Mouse (Mus musculus) heart, embryonic 13.5 days (tissue): Measurements from ENCODE around the gene P3h2. TPM values are rescaled to one million over a fixed set of nuclear protein-coding genes. Genes with fewer than 3 reads are reported as not detected.

ENCODE experiments used
- ATAC-seq: fragments of 200-750 bp; cut with Nextera tagmentation; 2 replicates; pipeline ENCODE4 v1.8.0; 2017; ENCODE audit warnings: moderate TSS enrichment; ENCODE audit not compliant: insufficient number of reproducible peaks, low FRiP score, low TSS enrichment; ENCODE audit errors: extremely low read depth
- H3K27ac ChIP-seq: fragments of 300-500 bp; sonication (generic); replicated peaks from 2 replicates; pipeline ENCODE4 v1.5.1; 2015; ENCODE audit warnings: moderate library complexity, mild to moderate bottlenecking, inconsistent platforms
- H3K27me3 ChIP-seq: fragments of 300-500 bp; sonication (generic); replicated peaks from 2 replicates; pipeline ENCODE4 v1.6.1; 2015; ENCODE audit warnings: mild to moderate bottlenecking, inconsistent platforms
- H3K36me3 ChIP-seq: fragments of 300-500 bp; sonication (generic); 2 replicates; pipeline ENCODE4 v1.6.1; 2015; ENCODE audit warnings: mild to moderate bottlenecking, inconsistent platforms
- H3K4me1 ChIP-seq: fragments of 300-500 bp; sonication (generic); 2 replicates; pipeline ENCODE4 v1.6.1; 2015; ENCODE audit warnings: inconsistent platforms
- H3K4me2 ChIP-seq: fragments of 300-500 bp; sonication (generic); 2 replicates; pipeline ENCODE4 v1.6.1; 2015; ENCODE audit warnings: inconsistent platforms, mild to moderate bottlenecking, moderate library complexity
- H3K4me3 ChIP-seq: fragments of 300-500 bp; sonication (generic); 2 replicates; pipeline ENCODE4 v1.5.1; 2015; ENCODE audit warnings: moderate library complexity, mild to moderate bottlenecking, inconsistent platforms
- H3K9ac ChIP-seq: fragments of 300-500 bp; sonication (generic); 2 replicates; pipeline ENCODE4 v1.6.1; 2015; ENCODE audit warnings: inconsistent platforms, mild to moderate bottlenecking, moderate library complexity
- H3K9me3 ChIP-seq: fragments of 300-500 bp; sonication (generic); 2 replicates; pipeline ENCODE4 v1.6.1; 2016; ENCODE audit warnings: inconsistent platforms
- WGBS: fragments of 180-500 bp; shearing (Covaris S2); methylation state at CpG from one replicate; pipeline ENCODE4 v1.1.7; 2015; ENCODE audit warnings: mixed read lengths; 5-methylcytosine and 5-hydroxymethylcytosine counted together
- polyA plus RNA-seq: library from polyadenylated mRNA; unstranded; fragments of >200 nt; fragmentation: Nextera tagmentation; extraction: Ambion mirVana; gene quantifications from 2 replicates; pipeline ENCODE4 v1.2.1, GENCODE M21; 2015

The P3h2 gene
- polyA plus RNA-seq, 1 experiment from 2014 or later = 7.0 TPM

DNA sequence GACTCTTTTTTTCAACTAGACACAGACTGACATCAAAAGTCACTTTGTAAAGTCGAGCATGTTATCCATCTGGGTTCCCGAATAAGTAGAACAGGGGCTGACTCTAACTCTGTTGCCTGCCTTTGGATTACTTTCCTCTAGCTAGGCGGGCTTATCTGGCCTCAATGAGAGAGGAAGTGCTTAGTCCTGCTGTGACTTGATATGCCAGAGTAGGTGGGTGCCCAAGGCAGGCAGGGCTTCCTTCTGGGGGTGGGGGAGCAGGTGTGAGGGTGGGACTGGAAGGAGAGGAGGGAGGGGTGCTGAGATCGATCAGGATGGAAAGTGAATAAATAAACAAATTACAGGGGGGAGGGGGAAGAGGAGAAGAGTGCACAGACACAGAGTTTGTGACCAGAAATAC lies 11.7 kb downstream of the P3h2 start:
- no peak for ATAC-seq
- Histone ChIP-seq H3K4me2 (no peak overlapping the region), H3K27ac (no peak overlapping the region), H3K4me3 (no peak overlapping the region), H3K27me3 (no peaks in the 10 kb centered on the region), H3K36me3 (peaks cover 6% of the 10 kb centered on the region; the same call in 1 of the 2 replicates), H3K4me1 (peaks cover 32% of the 10 kb centered on the region), H3K9me3 (no peaks in the 10 kb centered on the region), H3K9ac (no peak overlapping the region)
- WGBS = 40% methylated on average over 4 of the region's 4 CpGs

DNA sequence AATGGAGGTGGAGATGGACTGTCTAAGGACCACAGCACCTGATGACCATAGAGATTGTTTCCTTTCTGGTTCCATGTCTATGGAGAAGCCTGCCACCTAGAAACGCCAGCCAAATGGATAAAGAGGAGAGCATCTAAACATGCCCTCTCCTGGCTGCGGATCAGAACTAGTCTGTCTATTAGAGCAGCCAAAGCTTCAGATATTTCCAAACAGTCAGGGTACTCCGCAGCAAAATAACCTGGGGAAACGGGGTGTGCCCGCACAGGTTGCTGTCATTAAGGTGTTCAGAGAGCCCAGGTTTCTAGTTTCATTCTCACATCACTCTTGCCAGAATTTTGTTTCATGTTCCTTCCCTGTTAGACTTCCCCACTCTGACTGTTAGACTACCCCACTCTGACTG lies 16.6 kb downstream of the P3h2 start:
- no peaks in the 10 kb centered on the region for H3K27me3 ChIP-seq
- H3K4me2 ChIP-seq = no peak overlapping the region
- no peak overlapping the region for H3K4me3 ChIP-seq
- 83% methylated on average over 5 of the region's 5 CpGs for WGBS
- peaks cover 23% of the 10 kb centered on the region for H3K4me1 ChIP-seq
- no peak overlapping the region for H3K27ac ChIP-seq
- ATAC-seq = no peak
- peaks cover 6% of the 10 kb centered on the region; the same call in 1 of the 2 replicates for H3K36me3 ChIP-seq
- H3K9ac ChIP-seq = no peak overlapping the region
- H3K9me3 ChIP-seq = no peaks in the 10 kb centered on the region

DNA sequence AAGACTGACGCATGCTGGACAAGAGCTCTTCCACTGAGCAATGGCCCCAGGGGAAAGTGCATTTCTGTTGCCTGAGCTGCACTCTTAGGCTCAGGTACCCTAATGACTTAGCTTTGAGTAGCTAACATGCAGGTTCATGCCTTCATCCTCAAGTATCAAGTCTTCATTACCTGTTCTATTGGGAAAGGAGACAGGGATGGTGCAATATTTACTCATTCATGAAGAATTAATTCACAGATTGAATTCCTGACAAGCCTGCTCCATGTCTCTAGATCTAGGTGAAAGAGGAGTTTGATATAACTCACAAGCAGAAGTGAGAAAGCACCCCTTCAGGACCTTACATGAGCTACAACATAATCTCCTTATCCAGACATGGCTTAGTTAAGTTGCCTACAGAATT lies 17.3 kb downstream of the P3h2 start:
- H3K9ac ChIP-seq = no peak overlapping the region
- H3K4me1 ChIP-seq = peaks cover 25% of the 10 kb centered on the region
- 89% methylated on average over 1 of the region's 1 CpGs for WGBS
- H3K27ac ChIP-seq = no peak overlapping the region
- no peak overlapping the region for H3K4me2 ChIP-seq
- no peaks in the 10 kb centered on the region for H3K9me3 ChIP-seq
- H3K4me3 ChIP-seq = no peak overlapping the region
- no peak for ATAC-seq
- no peaks in the 10 kb centered on the region for H3K27me3 ChIP-seq
- H3K36me3 ChIP-seq = peaks cover 6% of the 10 kb centered on the region; the same call in 1 of the 2 replicates

DNA sequence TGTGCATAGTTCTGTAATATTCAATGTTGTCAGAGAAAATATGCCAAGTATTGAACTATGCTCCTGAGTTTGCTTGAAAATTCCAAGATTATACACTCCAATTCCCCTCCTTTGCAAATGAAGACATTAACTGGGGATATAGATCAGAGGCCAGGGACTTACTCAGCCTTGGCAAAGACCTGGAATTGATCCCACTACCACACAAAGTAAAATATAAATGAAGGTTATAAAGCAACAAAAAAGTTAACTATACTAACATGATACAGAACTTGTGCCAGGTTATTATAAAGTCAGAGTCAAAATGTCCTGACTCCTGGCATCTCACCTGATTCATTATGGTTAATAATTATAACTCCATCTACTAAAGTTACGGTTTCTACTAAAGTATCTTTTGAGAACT lies 18.6 kb downstream of the P3h2 start:
- Histone ChIP-seq H3K9me3 (no peaks in the 10 kb centered on the region), H3K4me3 (no peak overlapping the region), H3K27me3 (no peaks in the 10 kb centered on the region), H3K27ac (no peak overlapping the region), H3K9ac (no peak overlapping the region), H3K4me1 (peaks cover 37% of the 10 kb centered on the region), H3K4me2 (no peak overlapping the region), H3K36me3 (peaks cover 6% of the 10 kb centered on the region; the same call in 1 of the 2 replicates)
- WGBS = 91% methylated on average over 1 of the region's 1 CpGs
- no peak for ATAC-seq

DNA sequence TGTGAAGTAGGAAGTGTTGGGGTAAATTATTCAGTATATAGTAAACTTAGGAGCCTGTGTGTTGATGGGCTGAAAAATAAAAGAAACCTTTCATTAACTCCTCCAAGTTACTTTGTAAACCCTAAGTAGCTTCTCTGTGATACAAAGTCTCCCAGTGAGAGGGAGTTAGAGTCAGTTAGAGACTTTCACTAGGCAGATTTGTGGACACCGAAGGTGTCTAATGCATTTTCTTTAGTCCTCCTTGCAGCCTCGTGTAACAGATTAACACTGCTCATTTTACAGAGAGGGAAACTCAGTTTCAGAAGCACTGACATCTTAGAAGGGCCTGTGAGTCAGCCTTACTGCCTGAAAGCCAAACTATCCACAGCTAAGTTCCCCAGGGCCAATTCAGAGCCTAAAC lies 20.4 kb downstream of the P3h2 start:
- Histone ChIP-seq H3K4me3 (no peak overlapping the region), H3K36me3 (no peaks in the 10 kb centered on the region), H3K9me3 (no peaks in the 10 kb centered on the region), H3K27ac (peak overlapping the region; percentile 73), H3K27me3 (no peaks in the 10 kb centered on the region), H3K4me1 (peaks cover 44% of the 10 kb centered on the region), H3K4me2 (no peak overlapping the region), H3K9ac (no peak overlapping the region)
- no peak for ATAC-seq
- WGBS = 33% methylated on average over 2 of the region's 2 CpGs

DNA sequence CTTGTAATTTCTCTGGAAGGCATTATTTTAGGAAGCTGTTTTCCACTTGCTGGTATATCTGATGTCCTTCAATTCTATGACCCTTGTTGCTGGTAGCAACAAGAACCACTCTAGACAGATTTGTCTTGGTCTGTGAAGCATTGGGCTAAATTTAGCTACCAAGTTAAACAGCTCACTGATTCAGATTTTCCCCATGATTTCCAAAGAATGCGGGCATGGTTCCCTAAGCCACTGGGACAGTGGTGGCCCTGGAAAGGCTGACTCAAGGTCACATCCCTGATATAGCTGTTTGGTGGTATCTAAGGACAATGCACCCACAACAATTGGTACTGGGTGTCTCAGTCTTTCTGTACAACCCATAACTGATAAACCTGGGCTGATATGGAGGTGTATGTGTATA lies 22.8 kb downstream of the P3h2 start:
- peaks cover 67% of the 10 kb centered on the region for H3K4me1 ChIP-seq
- H3K27ac ChIP-seq = peak overlapping the region; percentile 82
- H3K36me3 ChIP-seq = no peaks in the 10 kb centered on the region
- no peak overlapping the region for H3K9ac ChIP-seq
- H3K4me2 ChIP-seq = peak overlapping the region; percentile 10; the same call in 1 of the 2 replicates
- H3K4me3 ChIP-seq = no peak overlapping the region
- ATAC-seq = no peak
- 33% methylated on average over 1 of the region's 1 CpGs for WGBS
- no peaks in the 10 kb centered on the region for H3K9me3 ChIP-seq
- H3K27me3 ChIP-seq = no peaks in the 10 kb centered on the region

DNA sequence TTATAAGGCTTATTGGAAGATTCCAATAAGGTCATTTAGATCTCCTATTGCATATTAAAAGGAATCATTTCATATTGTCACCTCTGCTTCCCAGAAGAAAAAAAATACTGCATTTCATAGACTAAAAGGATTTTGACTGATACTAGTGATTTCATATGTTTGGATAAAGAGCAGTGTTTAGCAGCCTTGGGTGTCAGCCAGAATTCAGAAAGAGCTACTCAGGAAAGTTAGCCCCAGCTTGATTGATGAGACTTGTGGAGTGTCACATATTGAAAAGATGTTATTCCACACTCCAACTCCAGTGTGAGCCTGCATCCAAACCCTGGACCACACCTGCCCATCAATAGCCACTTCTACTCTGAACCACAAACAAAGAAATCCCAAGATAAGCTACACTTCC lies 23.2 kb downstream of the P3h2 start:
- H3K9me3 ChIP-seq = no peaks in the 10 kb centered on the region
- no peaks in the 10 kb centered on the region for H3K36me3 ChIP-seq
- no peak overlapping the region for H3K4me3 ChIP-seq
- H3K4me1 ChIP-seq = peaks cover 72% of the 10 kb centered on the region
- ATAC-seq = no peak
- H3K4me2 ChIP-seq = peak overlapping the region; percentile 10; the same call in 1 of the 2 replicates
- H3K27ac ChIP-seq = peak overlapping the region; percentile 82
- no peak overlapping the region for H3K9ac ChIP-seq
- H3K27me3 ChIP-seq = no peaks in the 10 kb centered on the region

DNA sequence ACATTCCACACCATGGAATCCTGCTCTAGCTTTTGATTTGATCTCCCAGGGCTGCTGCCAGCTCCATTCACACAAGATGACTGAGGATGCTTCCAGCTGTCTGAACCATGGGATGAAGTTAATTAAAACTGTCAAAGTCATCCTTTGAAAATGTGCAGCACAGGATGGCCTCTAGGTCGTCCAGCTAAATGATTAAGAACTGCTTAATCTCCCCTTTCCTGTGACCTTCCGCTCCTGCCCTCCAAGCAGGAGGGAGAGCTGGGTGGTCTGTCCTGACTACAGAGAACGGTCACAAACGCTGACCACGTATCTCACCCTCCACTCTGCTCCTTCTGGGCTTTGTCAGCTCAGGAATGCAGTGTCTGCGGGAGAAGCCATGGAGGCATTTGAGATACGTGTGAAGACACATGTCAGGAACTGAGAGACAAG lies 26.6 kb downstream of the P3h2 start:
- H3K4me3 ChIP-seq = no peak overlapping the region
- no peaks in the 10 kb centered on the region for H3K9me3 ChIP-seq
- H3K27ac ChIP-seq = peak overlapping the region; percentile 95
- no peak for ATAC-seq
- 5% methylated on average over 7 of the region's 7 CpGs for WGBS
- peaks cover 57% of the 10 kb centered on the region for H3K4me1 ChIP-seq
- no peaks in the 10 kb centered on the region for H3K36me3 ChIP-seq
- 0 out of 2 replicates have a peak overlapping the region, but pooled peaks have one; percentile 3 for H3K9ac ChIP-seq
- H3K4me2 ChIP-seq = peak overlapping the region; percentile 12; the same call in 1 of the 2 replicates
- H3K27me3 ChIP-seq = no peaks in the 10 kb centered on the region

DNA sequence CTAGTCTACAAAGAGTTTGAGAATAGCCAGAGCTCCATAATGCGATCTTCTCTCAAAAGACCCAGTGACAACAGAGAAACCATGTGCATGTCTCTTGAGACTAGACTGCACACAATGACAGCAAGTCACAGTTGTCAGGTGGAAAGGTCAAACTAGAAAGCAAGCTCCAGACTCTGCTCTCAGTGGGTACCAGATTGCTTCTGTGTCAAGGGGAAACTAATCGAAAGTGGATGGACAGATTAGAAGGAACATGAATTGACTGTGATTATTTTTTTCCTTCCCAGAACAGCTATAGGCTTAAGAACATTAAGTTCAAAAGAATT lies 27.5 kb downstream of the P3h2 start:
- peak overlapping the region; percentile 27; the same call in 1 of the 2 replicates for H3K4me2 ChIP-seq
- peaks cover 51% of the 10 kb centered on the region for H3K4me1 ChIP-seq
- peak overlapping the region; percentile 60; the same call in 1 of the 2 replicates for H3K9ac ChIP-seq
- no peak overlapping the region for H3K4me3 ChIP-seq
- H3K36me3 ChIP-seq = no peaks in the 10 kb centered on the region
- WGBS = 12% methylated on average over 2 of the region's 2 CpGs
- H3K27me3 ChIP-seq = no peaks in the 10 kb centered on the region
- peak overlapping the region; percentile 95 for H3K27ac ChIP-seq
- no peak for ATAC-seq
- no peaks in the 10 kb centered on the region for H3K9me3 ChIP-seq

DNA sequence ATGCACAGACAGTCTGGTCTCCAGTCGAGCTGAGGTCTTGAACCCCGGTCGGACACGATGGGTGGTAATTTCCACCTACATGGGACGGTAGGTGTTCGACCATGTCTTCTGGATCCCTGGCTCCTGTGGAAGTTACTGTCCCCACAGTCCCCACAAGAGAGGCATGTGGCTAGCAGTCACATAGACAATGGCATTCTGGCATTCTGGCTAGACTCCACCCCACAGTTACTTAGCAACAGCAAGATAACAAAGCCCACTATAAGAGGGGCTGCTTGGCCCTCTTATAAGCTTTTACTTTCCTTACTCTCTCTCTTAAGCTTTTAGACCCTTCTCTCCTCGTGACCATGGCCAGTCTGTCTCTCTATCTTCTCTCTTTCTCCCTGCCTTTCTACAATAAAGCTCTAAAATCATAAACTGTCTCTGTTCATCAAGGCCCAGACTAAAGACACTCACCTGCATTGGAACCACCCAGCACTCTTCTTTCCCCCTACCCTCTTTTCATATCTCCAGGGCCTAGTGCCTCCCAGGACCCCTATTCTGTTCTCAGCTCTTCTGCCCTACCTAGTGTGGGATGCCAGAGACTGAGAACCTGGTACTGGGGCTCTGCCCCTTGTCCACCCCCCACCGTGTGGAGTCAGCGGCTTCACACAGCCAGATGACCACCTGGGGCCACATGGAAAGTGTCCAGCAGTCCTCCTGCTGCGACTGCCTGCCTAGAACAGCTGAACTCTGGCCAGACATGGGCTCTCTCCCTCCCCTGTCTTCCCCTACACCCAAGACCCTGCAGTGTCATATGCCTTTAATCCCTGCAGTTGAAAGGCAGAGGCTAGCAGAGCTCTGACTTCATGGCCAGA lies 28.1 kb downstream of the P3h2 start:
- H3K9me3 ChIP-seq = no peaks in the 10 kb centered on the region
- no peaks in the 10 kb centered on the region for H3K27me3 ChIP-seq
- no peaks in the 10 kb centered on the region for H3K36me3 ChIP-seq
- no peak for ATAC-seq
- peaks cover 45% of the 10 kb centered on the region for H3K4me1 ChIP-seq
- H3K9ac ChIP-seq = peak overlapping the region; percentile 60
- 45% methylated on average over 10 of the region's 10 CpGs for WGBS
- H3K27ac ChIP-seq = peak overlapping the region; percentile 95
- H3K4me2 ChIP-seq = peak overlapping the region; percentile 27
- H3K4me3 ChIP-seq = no peak overlapping the region

DNA sequence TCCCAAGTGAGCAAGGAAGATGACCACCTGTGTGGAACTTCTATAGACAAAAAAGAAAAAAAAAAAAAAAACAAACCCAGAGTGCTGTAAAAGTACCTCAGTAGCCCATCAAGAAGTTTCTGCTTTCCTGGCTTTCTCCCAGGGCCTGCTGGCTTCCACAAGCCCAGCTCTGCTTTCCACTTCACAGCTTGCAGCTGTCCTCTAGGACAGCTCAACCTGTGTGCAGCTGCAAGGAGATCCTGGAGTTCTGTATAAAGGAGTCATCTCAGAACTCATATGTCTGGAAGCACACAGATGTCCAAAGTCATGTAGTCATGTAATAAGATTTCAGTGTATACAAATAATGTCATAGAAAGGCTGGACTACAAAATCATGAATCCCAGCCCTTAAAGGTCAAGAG lies 30.5 kb downstream of the P3h2 start:
- H3K27ac ChIP-seq = no peak overlapping the region

DNA sequence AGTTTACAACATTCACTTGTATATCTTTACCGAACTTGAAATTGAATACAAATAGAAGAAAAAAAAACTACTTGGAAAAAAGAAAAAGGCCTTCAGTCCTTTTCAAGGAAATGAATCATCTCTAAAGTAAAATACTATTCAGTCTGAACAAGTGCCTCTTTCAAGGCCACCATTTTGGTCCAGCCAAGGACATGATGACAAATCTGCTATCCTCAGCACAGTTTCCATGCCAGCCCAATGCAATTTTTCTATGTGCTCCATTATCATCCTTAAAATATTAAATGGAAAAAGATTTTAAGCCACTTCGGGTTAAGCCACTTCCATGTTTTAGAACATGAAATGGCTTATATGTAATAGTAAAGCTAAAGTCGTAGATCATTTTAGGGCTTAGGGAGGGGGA lies 35.2 kb downstream of the P3h2 start:
- Histone ChIP-seq H3K4me2 (no peak overlapping the region), H3K9ac (no peak overlapping the region), H3K4me1 (peaks cover 8% of the 10 kb centered on the region), H3K4me3 (no peak overlapping the region), H3K9me3 (no peaks in the 10 kb centered on the region), H3K36me3 (no peaks in the 10 kb centered on the region), H3K27me3 (no peaks in the 10 kb centered on the region), H3K27ac (no peak overlapping the region)
- no peak for ATAC-seq
- 89% methylated on average over 3 of the region's 3 CpGs for WGBS

More for the DNA sequence above, 30.5 kb downstream of the P3h2 start:
- H3K9me3 ChIP-seq = no peaks in the 10 kb centered on the region
- no peak overlapping the region for H3K4me3 ChIP-seq
- no peaks in the 10 kb centered on the region for H3K27me3 ChIP-seq
- ATAC-seq = no peak
- H3K4me1 ChIP-seq = peaks cover 33% of the 10 kb centered on the region
- H3K36me3 ChIP-seq = no peaks in the 10 kb centered on the region
- H3K9ac ChIP-seq = no peak overlapping the region
- no peak overlapping the region for H3K4me2 ChIP-seq
